14 mouse cellular contexts compared by ENCODE assay signal in genomic region chr9:121384620-121385019, GRCm38 (mm10).
DNase-seq lines count a peak whose midpoint lies in the region; ATAC-seq and TF ChIP-seq lines count a peak whose summit lies in the region.
"Had no signal": no experiment of that assay in that cellular context is flagged by ENCODE, and none has a peak within 500 bp of the region (broad histone marks: within the 10 kb centered on the region; RNA-seq: fewer than 3 reads in every experiment).

No protein-coding gene starts in this region.

- no peak overlapping the region; the same call in 1 of the 2 replicates for H3K27ac ChIP-seq in liver, embryonic 11.5 days (ENCODE audit: low read depth, low read length)
- H3K27ac ChIP-seq in liver, postnatal 0 days (ENCODE audit: low read depth), result no peak overlapping the region
- H3K27ac ChIP-seq: intestine, embryonic 15.5 days had no signal

- no peaks in the 10 kb centered on the region for H3K36me3 ChIP-seq in liver, embryonic 11.5 days (ENCODE audit: control insufficient read depth, insufficient read depth, low read length)
- H3K36me3 ChIP-seq in liver, postnatal 0 days (replicated peaks; ENCODE audit: insufficient read depth, low read length), result no peaks in the 10 kb centered on the region
- H3K36me3 ChIP-seq: embryonic facial prominence, embryonic 12.5 days; intestine, embryonic 15.5 days had no signal

- WGBS in liver, embryonic 11.5 days, result 44% methylated on average over 7 of the region's 7 CpGs
- WGBS in liver, postnatal 0 days (ENCODE audit: insufficient replicate concordance), result 32% methylated on average over 7 of the region's 7 CpGs

- H3K4me3 ChIP-seq in liver, embryonic 11.5 days (ENCODE audit: low read depth, low read length), result no peak overlapping the region
- H3K4me3 ChIP-seq in liver, postnatal 0 days (ENCODE audit: low read depth, low read length), result no peak overlapping the region
- H3K4me3 ChIP-seq: embryonic facial prominence, embryonic 12.5 days; forebrain, embryonic 12.5 days; intestine, embryonic 15.5 days; midbrain, embryonic 12.5 days; myocyte had no signal

- intact Hi-C loops in heart, postnatal 36 days (cut with DNase I), result loop anchor here (5.0 kb wide), 2 partner anchors 58 to 223 kb away; no protein-coding TSS in a partner anchor

- peak overlapping the region; percentile 16; the same call in 1 of the 2 replicates for H3K9ac ChIP-seq in liver, embryonic 11.5 days (ENCODE audit: low read depth, low read length)
- H3K9ac ChIP-seq in liver, postnatal 0 days (replicated peaks), result no peak overlapping the region
- H3K9ac ChIP-seq: intestine, embryonic 15.5 days had no signal

- H3K27me3 ChIP-seq in liver, embryonic 11.5 days (replicated peaks; ENCODE audit: control insufficient read depth, insufficient read depth, low read length), result no peaks in the 10 kb centered on the region
- H3K27me3 ChIP-seq in liver, postnatal 0 days (ENCODE audit: insufficient read depth, low read length), result no peaks in the 10 kb centered on the region
- H3K27me3 ChIP-seq: embryonic facial prominence, embryonic 12.5 days; forebrain, embryonic 12.5 days; intestine, embryonic 15.5 days; midbrain, embryonic 12.5 days had no signal

- peak overlapping the region; percentile 46 for H3K4me2 ChIP-seq in liver, embryonic 11.5 days
- peak overlapping the region; percentile 28; the same call in 1 of the 2 replicates for H3K4me2 ChIP-seq in liver, postnatal 0 days (ENCODE audit: low read depth, low read length)
- H3K4me2 ChIP-seq: embryonic facial prominence, embryonic 12.5 days; forebrain, embryonic 12.5 days; intestine, embryonic 15.5 days; midbrain, embryonic 12.5 days had no signal

- DNase-seq in heart, adult 11 months, result peak; percentile 89
- DNase-seq in heart, postnatal 36 days, result no peak
- DNase-seq in liver, embryonic 11.5 days (ENCODE audit: low spot score), result no peak
- no peak for DNase-seq in liver
- peak; percentile 20 for DNase-seq in c-Kit-positive CD71-positive TER-119-negative erythroid progenitor cells, embryonic 14.5 days (ENCODE audit: low read depth)
- DNase-seq in liver, postnatal 0 days, result no peak
- no peak for DNase-seq in gastrocnemius, adult 18-20 months (ENCODE audit: low spot score)
- no peak for DNase-seq in adrenal gland, postnatal 25 days

- no peaks in the 10 kb centered on the region for H3K9me3 ChIP-seq in liver, embryonic 11.5 days (ENCODE audit: control insufficient read depth, low read length)
- H3K9me3 ChIP-seq in liver, postnatal 0 days (ENCODE audit: low read length), result no peaks in the 10 kb centered on the region
- H3K9me3 ChIP-seq: embryonic facial prominence, embryonic 12.5 days; forebrain, embryonic 12.5 days; intestine, embryonic 15.5 days; midbrain, embryonic 12.5 days had no signal

- ATAC-seq in liver, embryonic 11.5 days (replicated peaks; ENCODE audit: low FRiP score), result 0 out of 2 replicates have a peak, but pooled peaks have one; percentile 18
- ATAC-seq in liver, postnatal 0 days, result no peak
- ATAC-seq: activated CD4-positive, CD25-positive, alpha-beta regulatory T cell, adult 4 months; intestine, embryonic 15.5 days had no signal

- no peak for TF ChIP-seq EP300 in liver, postnatal 0 days (IDR thresholded peaks at IDR 0.05; ENCODE audit: low read depth)

- H3K4me1 ChIP-seq in liver, embryonic 11.5 days (replicated peaks; ENCODE audit: control insufficient read depth, insufficient read depth, low read length), result peaks cover 9% of the 10 kb centered on the region
- peaks cover 34% of the 10 kb centered on the region for H3K4me1 ChIP-seq in liver, postnatal 0 days (ENCODE audit: insufficient read depth)

- no peak for TF ChIP-seq CTCF in liver, postnatal 0 days (IDR thresholded peaks at IDR 0.05; ENCODE audit: low read depth)

Comparison
In these comparisons a context has a peak if more than half of its experiments do, and no peak if none do; other contexts are left out.
1. DNase-seq: peak in heart, adult 11 months (single experiment) and c-Kit-positive CD71-positive TER-119-negative erythroid progenitor cells, embryonic 14.5 days (single experiment); none in heart, postnatal 36 days (0 of 2), liver, embryonic 11.5 days (single experiment), liver (single experiment), liver, postnatal 0 days (single experiment), gastrocnemius, adult 18-20 months (single experiment) and adrenal gland, postnatal 25 days (single experiment).